Mouse (Mus musculus) CH12.LX (cell line): Measurements from ENCODE around the gene Cyp21a1. TPM values are rescaled to one million over a fixed set of nuclear protein-coding genes. Genes with fewer than 3 reads are reported as not detected.

ENCODE experiments used
- DNase-seq: peaks from one replicate; pipeline ENCODE4 v3.0.0-alpha.2; 2013; ENCODE audit errors: extremely low read depth
- H3K27ac ChIP-seq: 2 replicates; pipeline ENCODE4 v1.5.1; 2012; ENCODE audit warnings: low read depth, mild to moderate bottlenecking, control low read depth, moderate library complexity; ENCODE audit not compliant: insufficient read depth
- H3K27me3 ChIP-seq: replicated peaks from 2 replicates; pipeline ENCODE3; 2012; ENCODE audit warnings: inconsistent platforms
- H3K36me3 ChIP-seq, 2 experiments: replicated peaks in 1 of 2; 2 replicates each; pipeline versions ENCODE3 to v1.6.1; 2012; ENCODE audit warnings: inconsistent platforms in 1 of 2, low read length in 1 of 2, mild to moderate bottlenecking in 1 of 2, mixed read lengths in 1 of 2, moderate library complexity in 1 of 2; ENCODE audit not compliant: control insufficient read depth in 1 of 2, insufficient read depth in 1 of 2
- H3K4me1 ChIP-seq, 2 experiments: 2 replicates each; pipeline ENCODE4 v1.6.1; 2012; ENCODE audit warnings: inconsistent platforms in 1 of 2, moderate library complexity in 1 of 2; ENCODE audit not compliant: insufficient read depth in 2 of 2, control insufficient read depth in 1 of 2
- H3K4me2 ChIP-seq: 2 replicates; pipeline ENCODE4 v1.6.1; 2012; ENCODE audit warnings: low read depth, mild to moderate bottlenecking, control low read depth; ENCODE audit not compliant: poor library complexity, insufficient read depth, severe bottlenecking
- H3K4me3 ChIP-seq, 3 experiments: fragments of 150-350 bp in 1 of 3; sonication (generic) in 1 of 3; replicated peaks in 1 of 3; 2 replicates each; pipeline versions ENCODE3 to v1.5.1; 2011 to 2012; ENCODE audit warnings: low read depth in 2 of 3, low read length in 2 of 3, mild to moderate bottlenecking in 2 of 3, moderate library complexity in 2 of 3, control low read depth in 1 of 3, improper control_type of control experiment in 1 of 3, inconsistent platforms in 1 of 3, mixed read lengths in 1 of 3; ENCODE audit not compliant: poor library complexity in 1 of 3
- H3K79me2 ChIP-seq: replicated peaks from 2 replicates; pipeline ENCODE4 v1.6.1; 2012; ENCODE audit warnings: mild to moderate bottlenecking, moderate library complexity; ENCODE audit not compliant: control insufficient read depth, poor library complexity, insufficient read depth, severe bottlenecking; ENCODE audit errors: extremely low read depth
- H3K9ac ChIP-seq: 2 replicates; pipeline ENCODE4 v1.6.1; 2012; ENCODE audit warnings: low read depth, mild to moderate bottlenecking, control low read depth, moderate library complexity; ENCODE audit not compliant: insufficient read depth
- H3K9me3 ChIP-seq: replicated peaks from 2 replicates; pipeline ENCODE3; 2012; ENCODE audit warnings: low read length, inconsistent platforms, mixed read lengths
- CHD1 ChIP-seq: IDR thresholded peaks from 2 replicates; pipeline ENCODE4 v1.6.1; 2012; ENCODE audit warnings: low read depth, low read length, improper control_type of control experiment, inconsistent platforms
- CHD2 ChIP-seq: IDR thresholded peaks from 2 replicates; pipeline ENCODE4 v1.6.1; 2011; ENCODE audit warnings: low read length, improper control_type of control experiment
- CTCF ChIP-seq, 2 experiments: IDR thresholded peaks in 1 of 2; conservative IDR thresholded peaks in 1 of 2; 2 replicates each; pipeline ENCODE4 v1.5.1; 2011 to 2012; ENCODE audit warnings: low read depth in 2 of 2, low read length in 2 of 2, improper control_type of control experiment in 1 of 2, inconsistent platforms in 1 of 2, mild to moderate bottlenecking in 1 of 2, moderate library complexity in 1 of 2
- EP300 ChIP-seq: IDR thresholded peaks from 2 replicates; pipeline ENCODE4 v1.6.1; 2011; ENCODE audit warnings: low read length, improper control_type of control experiment
- HCFC1 ChIP-seq: IDR thresholded peaks from 2 replicates; pipeline ENCODE4 v1.6.1; 2012; ENCODE audit warnings: low read depth, mild to moderate bottlenecking, inconsistent platforms, low read length, improper control_type of control experiment
- JUN ChIP-seq: IDR thresholded peaks from 2 replicates; pipeline ENCODE4 v1.6.1; 2011; ENCODE audit warnings: low read depth, mild to moderate bottlenecking, low read length, improper control_type of control experiment, moderate library complexity; ENCODE audit not compliant: insufficient read depth
- MAFK ChIP-seq: IDR thresholded peaks from 2 replicates; pipeline ENCODE4 v1.6.1; 2011; ENCODE audit warnings: low read length, improper control_type of control experiment; ENCODE audit not compliant: insufficient replicate concordance
- MXI1 ChIP-seq: IDR thresholded peaks from 2 replicates; pipeline ENCODE4 v1.6.1; 2011; ENCODE audit warnings: mild to moderate bottlenecking, low read depth, low read length, improper control_type of control experiment
- MYC ChIP-seq: IDR thresholded peaks from 2 replicates; pipeline ENCODE4 v1.6.1; 2011; ENCODE audit warnings: low read depth, mild to moderate bottlenecking, improper control_type of control experiment, low read length
- NELFE ChIP-seq: IDR thresholded peaks from 2 replicates; pipeline ENCODE4 v1.6.1; 2011; ENCODE audit warnings: low read depth, low read length, improper control_type of control experiment
- POLR2AphosphoS2 ChIP-seq: IDR thresholded peaks from 2 replicates; pipeline ENCODE4 v1.6.1; 2011; ENCODE audit warnings: low read depth, low read length, improper control_type of control experiment
- RAD21 ChIP-seq: IDR thresholded peaks from 2 replicates; pipeline ENCODE4 v1.6.1; 2011; ENCODE audit warnings: low read depth, mild to moderate bottlenecking, low read length, improper control_type of control experiment, moderate library complexity
- USF1 ChIP-seq: IDR thresholded peaks from 2 replicates; pipeline ENCODE4 v1.6.1; 2014; ENCODE audit warnings: low read depth, mild to moderate bottlenecking, inconsistent platforms, low read length, improper control_type of control experiment
- ZKSCAN1 ChIP-seq: IDR thresholded peaks from 2 replicates; pipeline ENCODE4 v1.6.1; 2012; ENCODE audit warnings: low read depth, inconsistent platforms, low read length, improper control_type of control experiment, borderline replicate concordance
- ZNF384 ChIP-seq: IDR thresholded peaks from 2 replicates; pipeline ENCODE4 v1.6.1; 2012; ENCODE audit warnings: low read depth, low read length, improper control_type of control experiment, inconsistent platforms
- dilution Hi-C: fragments of 300-500 bp; cut with MboI; formaldehyde crosslinking; loops from 2 replicates; pipeline ENCODE4 v1.14.3; 2020; ENCODE audit warnings: low sequenced_read_pairs; ENCODE audit not compliant: extremely low pct_unique_long_range_greater_than_20kb, extremely low pct_ligation_motif_present
- in situ Hi-C: fragments of 300-500 bp; cut with MboI; formaldehyde crosslinking; loops from 3 replicates; pipeline ENCODE4 v1.14.3; 2019; ENCODE audit warnings: low sequenced_read_pairs, low pct_ligation_motif_present, low pct_unique_long_range_greater_than_20kb, mixed read lengths
- polyA plus RNA-seq: library from polyadenylated mRNA; unstranded; fragments of >175 nt; gene quantifications from 2 replicates; pipeline ENCODE4 v1.2.1, GENCODE M21; 2012; ENCODE audit warnings: low read depth; ENCODE audit not compliant: insufficient read length
- total RNA-seq, 2 experiments: library from RNA; depleted of rRNA; stranded (reverse); fragments of 300-350 nt in 1 of 2; fragments of >200 nt in 1 of 2; gene quantifications; 2 replicates each; pipeline ENCODE4 v1.2.3; 2012 to 2014

Cyp21a1 gene
- total and polyA plus RNA-seq, 3 experiments: not detected

GRCm38 (mm10) chr17:34795633-34796032 is 8.7 kb downstream of the Cyp21a1 start:
- TF ChIP-seq EP300 (no peak), ZNF384 (no peak), CTCF (conservative IDR thresholded peaks at IDR 0.05 in 1 of 2, IDR thresholded peaks at IDR 0.05 in 1 of 2; ENCODE audit: low read depth in 2 of 2, low read length in 2 of 2) (peak; percentile 29 to 32; a peak in 2 of 4 replicates), RAD21 (peak; percentile 8; the same call in 1 of the 2 replicates), POLR2AphosphoS2 (no peak)
- Histone ChIP-seq H3K4me3 (no peak overlapping the region), H3K4me1 (no peaks in the 10 kb centered on the region), H3K27me3 (peaks cover 9% of the 10 kb centered on the region), H3K9me3 (no peaks in the 10 kb centered on the region), H3K27ac (no peak overlapping the region), H3K79me2 (no peaks in the 10 kb centered on the region), H3K36me3 (no peaks in the 10 kb centered on the region), H3K9ac (no peak overlapping the region), H3K4me2 (no peak overlapping the region)
- DNase-seq: peak; percentile 11
- in situ Hi-C loops (no loop called here), dilution Hi-C loops (no loop called here)

- H3K27ac ChIP-seq: no peak overlapping the region
- in situ Hi-C loops: no loop called here
- DNase-seq: no peak
- no peak overlapping the region for H3K4me3 ChIP-seq
- no peak overlapping the region for H3K9ac ChIP-seq
- no peak overlapping the region for H3K4me2 ChIP-seq
- no peaks in the 10 kb centered on the region for H3K36me3 ChIP-seq
- peaks cover 9% of the 10 kb centered on the region for H3K27me3 ChIP-seq
- dilution Hi-C loops: no loop called here
- no peaks in the 10 kb centered on the region for H3K4me1 ChIP-seq
- no peaks in the 10 kb centered on the region for H3K9me3 ChIP-seq
- TF ChIP-seq POLR2AphosphoS2 (no peak), NELFE (no peak), JUN (no peak), MYC (no peak), ZNF384 (no peak), USF1 (no peak), CHD1 (no peak), MXI1 (no peak)
- H3K79me2 ChIP-seq: no peaks in the 10 kb centered on the region
Measured at GRCm38 (mm10) chr17:34795016-34795415, 9.3 kb downstream of the Cyp21a1 start.

- TF ChIP-seq ZKSCAN1 (no peak), MAFK (no peak), CHD2 (no peak), EP300 (no peak), ZNF384 (no peak), HCFC1 (no peak)
- dilution Hi-C loops (no loop called here), in situ Hi-C loops (no loop called here)
- H3K27me3 ChIP-seq: peaks cover 39% of the 10 kb centered on the region
- H3K79me2 ChIP-seq: no peaks in the 10 kb centered on the region
- no peak overlapping the region for H3K9ac ChIP-seq
- no peaks in the 10 kb centered on the region for H3K4me1 ChIP-seq
- DNase-seq: no peak
- H3K4me2 ChIP-seq: no peak overlapping the region
- H3K9me3 ChIP-seq: no peaks in the 10 kb centered on the region
- H3K4me3 ChIP-seq: no peak overlapping the region
- H3K27ac ChIP-seq: no peak overlapping the region
- H3K36me3 ChIP-seq: no peaks in the 10 kb centered on the region
Measured at GRCm38 (mm10) chr17:34777680-34778325, 26.6 kb downstream of the Cyp21a1 start.
